Comparison of ENCODE assay signal across 25 mouse cellular contexts in the genomic region with DNA sequence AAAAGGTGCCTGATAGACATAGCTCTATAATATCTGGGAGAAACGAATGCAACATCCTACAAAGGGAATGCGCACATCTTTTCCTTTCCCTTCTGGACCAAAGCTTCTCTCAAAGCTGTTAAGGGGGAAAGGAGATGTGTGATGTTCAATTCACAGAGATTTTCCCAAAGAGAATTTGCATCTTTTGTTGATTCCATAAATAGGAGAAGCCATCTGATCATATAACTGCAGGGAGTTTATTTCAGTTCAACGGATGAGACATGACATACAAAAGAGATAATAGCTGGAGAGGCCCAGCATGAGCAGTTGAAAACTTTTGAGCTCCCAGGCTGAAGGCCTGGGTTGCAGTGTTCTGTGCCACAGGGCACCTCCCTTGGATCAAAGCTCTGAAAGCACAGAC.
"Had no signal": no experiment of that assay in that cellular context is flagged by ENCODE, and none has a peak within 500 bp of the region (broad histone marks: within the 10 kb centered on the region; RNA-seq: fewer than 3 reads in every experiment).

No protein-coding gene starts in this region.

- H3K4me1 ChIP-seq: heart, embryonic 10.5 days; heart, embryonic 12.5 days; hindbrain, embryonic 10.5 days; hindbrain, embryonic 12.5 days; intestine, embryonic 15.5 days; limb, embryonic 10.5 days; limb, embryonic 12.5 days; liver, embryonic 13.5 days; liver, embryonic 15.5 days had no signal

- H3K4me2 ChIP-seq: heart, embryonic 12.5 days; hindbrain, embryonic 12.5 days; hindbrain, embryonic 14.5 days; intestine, embryonic 15.5 days; limb, embryonic 12.5 days; liver, embryonic 11.5 days; liver, embryonic 13.5 days; liver, embryonic 15.5 days had no signal

- DNase-seq: gastrocnemius, adult 2 months; gastrocnemius, postnatal 10 days; gastrocnemius, postnatal 25 days; heart, adult 18-20 months; heart, postnatal 10 days; heart, postnatal 4 days; kidney, adult 11 months; kidney, adult 2 months; kidney, adult 9 months; kidney, postnatal 25 days; liver; liver, embryonic 13.5 days had no signal

- H3K4me3 ChIP-seq: gastrocnemius, adult 2 months; heart, embryonic 10.5 days; heart, embryonic 12.5 days; hindbrain, embryonic 10.5 days; hindbrain, embryonic 12.5 days; intestine, embryonic 15.5 days; layer of hippocampus, adult 2 months; limb, embryonic 10.5 days; limb, embryonic 12.5 days; liver, embryonic 13.5 days; liver, embryonic 15.5 days had no signal

- H3K9ac ChIP-seq: heart, embryonic 12.5 days; hindbrain, embryonic 12.5 days; hindbrain, embryonic 14.5 days; intestine, embryonic 15.5 days; limb, embryonic 12.5 days; liver, embryonic 13.5 days; liver, embryonic 15.5 days had no signal

- H3K27ac ChIP-seq: gastrocnemius, adult 2 months; heart, embryonic 10.5 days; hindbrain, embryonic 10.5 days; hindbrain, embryonic 12.5 days; hindbrain, embryonic 14.5 days; intestine, embryonic 15.5 days; layer of hippocampus, adult 2 months; limb, embryonic 10.5 days; limb, embryonic 12.5 days; liver, embryonic 13.5 days; liver, embryonic 15.5 days had no signal

- ATAC-seq: hindbrain, embryonic 16.5 days; inflammation-experienced regulatory T-cells, adult 6 months; intestine, embryonic 15.5 days had no signal

- H3K36me3 ChIP-seq: heart, embryonic 10.5 days; heart, embryonic 12.5 days; hindbrain, embryonic 10.5 days; hindbrain, embryonic 12.5 days; intestine, embryonic 15.5 days; limb, embryonic 10.5 days; limb, embryonic 12.5 days; liver, embryonic 13.5 days; liver, embryonic 15.5 days had no signal

- H3K9me3 ChIP-seq: heart, embryonic 10.5 days; heart, embryonic 12.5 days; hindbrain, embryonic 10.5 days; hindbrain, embryonic 12.5 days; intestine, embryonic 15.5 days; limb, embryonic 10.5 days; limb, embryonic 12.5 days; liver, embryonic 13.5 days; liver, embryonic 15.5 days had no signal

- H3K27me3 ChIP-seq: heart, embryonic 12.5 days; hindbrain, embryonic 12.5 days; intestine, embryonic 15.5 days; limb, embryonic 12.5 days; liver, embryonic 13.5 days; liver, embryonic 15.5 days had no signal
